Mouse (Mus musculus): ENCODE results near the gene Atp6v0d1.

The Atp6v0d1 gene

GRCm38 (mm10) chr8:105504617-105505016, 61.2 kb downstream of the Atp6v0d1 start:
- no peak for DNase-seq (ENCODE audit: low spot score)

- DNase-seq (ENCODE audit: low spot score) = no peak
These were observed 66.1 kb downstream of the Atp6v0d1 start for GRCm38 (mm10) chr8:105499787-105500186.

DNA sequence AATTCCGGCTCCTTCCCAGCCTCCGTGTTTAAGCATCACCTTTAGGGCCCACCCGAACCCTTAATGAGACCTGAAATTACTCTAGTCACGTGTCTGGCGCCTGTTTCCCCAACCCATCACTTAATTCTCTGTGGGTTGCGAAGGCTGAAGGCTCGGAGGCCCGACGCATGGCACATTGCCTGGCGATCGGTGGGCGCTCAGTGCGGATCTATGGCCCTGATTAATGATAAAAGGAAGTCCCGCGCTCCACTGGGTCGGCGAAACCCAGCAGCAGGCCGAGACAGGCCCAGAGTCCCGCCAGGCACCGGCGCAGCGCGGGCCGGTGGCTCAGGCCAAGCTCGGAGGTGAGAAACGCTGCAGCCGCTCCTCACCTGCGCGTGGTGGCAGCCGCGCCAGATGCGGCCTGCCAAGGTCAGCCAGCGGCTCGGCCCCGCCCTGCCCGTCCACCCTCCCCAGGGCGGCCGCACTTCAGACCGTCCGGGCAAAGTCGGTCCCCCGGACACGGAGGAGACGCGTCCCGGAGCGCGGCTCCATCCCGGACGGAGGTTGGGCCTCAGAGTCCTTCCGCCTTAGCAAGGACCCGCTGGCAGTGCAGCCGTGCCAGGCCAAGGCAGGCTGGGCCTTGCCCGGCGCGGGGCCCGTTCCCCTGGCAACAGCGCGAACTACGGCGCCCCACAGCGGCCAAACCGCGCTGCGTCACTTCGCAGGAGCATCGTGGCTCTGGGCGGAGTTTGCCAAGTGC, 69.2 kb downstream of the Atp6v0d1 start, which contains the start of gene Zdhhc1:
Gene Zdhhc1, minus strand, starts transcription at position 464 of the 742 bp plus-strand sequence.
- DNase-seq (ENCODE audit: low spot score) = peak; percentile 64

DNA sequence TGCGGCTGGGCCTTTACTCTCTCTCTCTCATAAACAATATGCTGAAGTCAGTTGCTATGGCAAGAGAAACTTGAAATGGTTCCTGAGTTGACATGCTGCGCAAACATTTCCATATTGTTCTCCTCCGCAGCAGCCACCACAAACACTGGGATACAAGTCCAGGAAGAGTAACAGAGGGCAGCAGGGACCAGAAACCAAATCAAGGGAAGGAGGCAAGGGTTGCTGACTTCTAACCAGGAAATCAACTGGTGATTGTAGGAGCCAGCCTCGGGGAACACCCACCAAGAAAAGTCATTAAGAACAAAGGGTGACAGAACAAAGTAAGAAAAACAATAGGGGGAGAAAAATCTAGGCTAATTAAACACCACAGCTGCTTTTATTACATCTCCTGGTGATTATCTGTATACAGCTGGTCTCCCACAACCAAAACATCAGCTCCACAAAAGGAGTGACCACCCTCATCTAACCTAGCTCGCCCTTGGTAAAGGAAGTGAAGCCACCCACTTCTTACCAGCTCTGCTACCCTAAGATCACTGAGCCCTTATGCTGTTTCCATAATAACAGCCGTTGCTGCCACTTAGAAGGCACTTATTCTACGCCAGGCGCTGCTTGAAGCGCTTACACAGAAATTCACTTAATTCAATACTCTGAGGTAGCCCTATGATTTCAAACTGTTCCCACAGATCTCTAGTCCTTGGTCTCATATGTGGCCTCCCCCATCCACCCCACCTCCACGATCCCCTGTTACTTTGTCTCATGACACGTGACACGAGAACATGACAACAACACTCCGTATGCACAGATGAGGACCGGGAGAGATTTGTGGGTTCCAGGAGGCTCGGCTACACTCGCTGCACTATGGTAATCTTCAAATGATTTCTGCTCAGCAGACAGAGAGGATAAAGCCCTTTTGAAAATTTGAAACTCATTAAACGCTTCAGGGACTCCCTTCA, 70.2 kb downstream of the Atp6v0d1 start:
- DNase-seq (ENCODE audit: low spot score) = no peak

GRCm38 (mm10) chr8:105494566-105494965, 71.3 kb downstream of the Atp6v0d1 start:
- no peak for DNase-seq (ENCODE audit: low spot score)

- no peak for DNase-seq (ENCODE audit: low spot score)
These were observed 72.4 kb downstream of the Atp6v0d1 start for GRCm38 (mm10) chr8:105493495-105493894.

DNA sequence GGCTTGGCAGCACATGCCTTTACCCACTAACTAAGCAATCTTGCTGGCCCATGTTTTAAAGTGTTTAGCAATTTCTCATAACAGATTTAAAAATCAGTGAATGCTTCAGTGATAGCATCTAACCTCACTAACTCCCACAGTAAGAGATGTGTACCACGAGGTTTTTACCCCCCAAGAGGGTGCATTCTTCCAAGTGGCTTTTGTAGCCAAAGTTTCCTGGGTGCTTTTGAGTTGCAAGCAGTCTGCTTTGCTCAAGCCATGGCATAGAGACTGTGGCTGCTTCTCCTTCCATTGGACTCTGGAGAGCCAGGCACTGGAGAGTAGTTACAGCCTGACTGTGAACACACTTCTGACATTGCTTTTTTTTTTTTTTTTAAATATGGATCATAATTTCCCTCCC, 76.6 kb downstream of the Atp6v0d1 start:
- DNase-seq (ENCODE audit: low spot score) = no peak

DNA sequence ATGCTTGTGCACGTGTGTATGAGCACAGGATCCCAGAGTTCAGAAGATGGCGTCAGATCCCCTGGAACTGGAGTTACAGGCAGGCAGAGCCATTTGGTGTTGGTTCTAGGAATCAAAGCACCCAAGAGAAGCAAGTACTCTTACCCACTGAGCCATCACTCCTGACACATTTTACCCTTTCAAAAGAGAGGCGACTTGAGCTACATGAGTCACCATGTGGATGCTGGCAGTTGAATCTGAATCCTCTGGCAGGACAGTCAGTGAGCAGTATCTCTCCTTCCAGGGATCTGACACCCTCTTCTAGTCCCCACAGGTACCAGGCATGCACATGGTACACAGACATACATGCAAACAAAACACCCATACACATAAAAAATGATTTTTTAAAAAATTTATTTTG, 77.8 kb downstream of the Atp6v0d1 start:
- no peak for DNase-seq (ENCODE audit: low spot score)

- DNase-seq (ENCODE audit: low spot score) = no peak
These were observed 81.5 kb downstream of the Atp6v0d1 start for GRCm38 (mm10) chr8:105484392-105484791.

- no peak for DNase-seq (ENCODE audit: low spot score)
These were observed 81.8 kb downstream of the Atp6v0d1 start for GRCm38 (mm10) chr8:105484030-105484368.

- DNase-seq (ENCODE audit: low spot score) = no peak
These were observed 82.4 kb downstream of the Atp6v0d1 start for GRCm38 (mm10) chr8:105483212-105484029.

- no peak for DNase-seq (ENCODE audit: low spot score)
These were observed 83.7 kb downstream of the Atp6v0d1 start for GRCm38 (mm10) chr8:105482123-105482522.

GRCm38 (mm10) chr8:105481453-105481852, 84.4 kb downstream of the Atp6v0d1 start:
- peak; percentile 53 for DNase-seq (ENCODE audit: low spot score)

- no peak for DNase-seq (ENCODE audit: low spot score)
These were observed 84.8 kb downstream of the Atp6v0d1 start for GRCm38 (mm10) chr8:105481013-105481412.

- DNase-seq (ENCODE audit: low spot score) = no peak
These were observed 88.1 kb downstream of the Atp6v0d1 start for GRCm38 (mm10) chr8:105477792-105478191.

- peak; percentile 56 for DNase-seq (ENCODE audit: low spot score)
These were observed 89.0 kb downstream of the Atp6v0d1 start for GRCm38 (mm10) chr8:105476628-105477413.

DNA sequence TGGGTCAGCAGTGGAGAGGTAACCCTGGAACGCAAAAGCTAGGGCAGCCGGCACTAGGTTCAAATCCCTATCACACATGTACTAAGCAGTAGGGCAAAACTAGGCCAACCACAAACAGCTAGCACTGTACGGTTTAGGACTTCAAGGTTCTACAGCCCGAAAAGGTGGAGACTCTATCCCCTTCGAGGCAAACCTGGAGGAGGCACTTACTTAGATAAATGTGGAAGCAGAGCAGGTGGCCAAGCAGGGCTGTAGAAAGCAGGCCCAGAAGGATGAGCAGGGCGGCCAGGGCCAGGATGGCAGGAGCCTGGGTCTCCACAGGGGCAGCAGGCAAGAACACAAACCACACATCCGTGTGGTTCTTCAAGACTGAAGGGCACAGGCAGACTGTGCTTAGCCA, 89.7 kb downstream of the Atp6v0d1 start:
- no peak for DNase-seq (ENCODE audit: low spot score)

GRCm38 (mm10) chr8:105475742-105476141, 90.1 kb downstream of the Atp6v0d1 start:
- no peak for DNase-seq (ENCODE audit: low spot score)

- DNase-seq (ENCODE audit: low spot score) = no peak
These were observed 90.6 kb downstream of the Atp6v0d1 start for GRCm38 (mm10) chr8:105475254-105475653.

- DNase-seq (ENCODE audit: low spot score) = no peak
These were observed 91.2 kb downstream of the Atp6v0d1 start for GRCm38 (mm10) chr8:105474680-105475079.

Data from c-Kit-positive CD71-positive TER-119-positive erythroid progenitor cells, embryonic 14.5 days (primary cell).